Mouse (Mus musculus) kidney, embryonic 16.5 days (tissue): ENCODE measurements around the gene Lrrc58. TPM values are rescaled to one million over a fixed set of nuclear protein-coding genes. Genes with fewer than 3 reads are reported as not detected.

Experiments used
- ATAC-seq: fragments of 200-750 bp; cut with Nextera tagmentation; 2 replicates; pipeline ENCODE4 v1.8.0; 2017; ENCODE audit warnings: moderate TSS enrichment; ENCODE audit not compliant: low FRiP score, low TSS enrichment
- H3K27ac ChIP-seq: fragments of 300-500 bp; sonication (generic); 2 replicates; pipeline ENCODE4 v1.5.1; 2014; ENCODE audit warnings: low read length
- H3K27me3 ChIP-seq: fragments of 300-500 bp; sonication (generic); 2 replicates; pipeline ENCODE4 v1.6.1; 2014; ENCODE audit warnings: low read length, control low read depth, mixed read lengths; ENCODE audit not compliant: insufficient read depth
- H3K36me3 ChIP-seq: fragments of 300-500 bp; sonication (generic); 2 replicates; pipeline ENCODE4 v1.6.1; 2014; ENCODE audit warnings: low read length, control low read depth, mixed read lengths; ENCODE audit not compliant: insufficient read depth
- H3K4me1 ChIP-seq: fragments of 300-500 bp; sonication (generic); 2 replicates; pipeline ENCODE4 v1.6.1; 2014; ENCODE audit warnings: low read length, control low read depth, mixed read lengths; ENCODE audit not compliant: insufficient read depth
- H3K4me2 ChIP-seq: fragments of 300-500 bp; sonication (generic); replicated peaks from 2 replicates; pipeline ENCODE4 v1.6.1; 2014; ENCODE audit warnings: low read depth, low read length
- H3K4me3 ChIP-seq: fragments of 300-500 bp; sonication (generic); 2 replicates; pipeline ENCODE4 v1.5.1; 2014; ENCODE audit warnings: mild to moderate bottlenecking, low read length
- H3K9ac ChIP-seq: fragments of 300-500 bp; sonication (generic); replicated peaks from 2 replicates; pipeline ENCODE4 v1.6.1; 2014; ENCODE audit warnings: low read length
- H3K9me3 ChIP-seq: fragments of 300-500 bp; sonication (generic); 2 replicates; pipeline ENCODE4 v1.6.1; 2016; ENCODE audit warnings: low read length, control low read depth
- WGBS: fragments of 180-500 bp; shearing (Covaris S2); extraction: QIAGEN DNeasy Blood & Tissue Kit; methylation state at CpG from one replicate; pipeline ENCODE4 v1.1.7; 2014; 5-methylcytosine and 5-hydroxymethylcytosine counted together
- polyA plus RNA-seq: library from polyadenylated mRNA; unstranded; fragments of >200 nt; fragmentation: Nextera tagmentation; extraction: Ambion mirVana; gene quantifications from 2 replicates; pipeline ENCODE4 v1.2.1, GENCODE M21; 2015

The Lrrc58 gene
- polyA plus RNA-seq, 1 experiment from 2014 or later, result 54.3 TPM

GRCm38 (mm10) chr16:37847081-37847480, 21.1 kb upstream of the Lrrc58 start:
- 77% methylated on average over 3 of the region's 3 CpGs for WGBS
- Histone ChIP-seq H3K27me3 (no peaks in the 10 kb centered on the region), H3K4me1 (peaks cover 9% of the 10 kb centered on the region), H3K9me3 (no peaks in the 10 kb centered on the region), H3K4me3 (no peak overlapping the region), H3K4me2 (no peak overlapping the region), H3K36me3 (no peaks in the 10 kb centered on the region), H3K9ac (no peak overlapping the region), H3K27ac (no peak overlapping the region)
- no peak for ATAC-seq

- Histone ChIP-seq H3K27ac (peak overlapping the region; percentile 74), H3K4me2 (no peak overlapping the region; the same call in 1 of the 2 replicates), H3K27me3 (no peaks in the 10 kb centered on the region), H3K36me3 (no peaks in the 10 kb centered on the region), H3K4me3 (no peak overlapping the region), H3K9me3 (no peaks in the 10 kb centered on the region), H3K4me1 (peaks cover 9% of the 10 kb centered on the region), H3K9ac (no peak overlapping the region)
- 18% methylated on average over 5 of the region's 5 CpGs for WGBS
- ATAC-seq, result peak; percentile 76
Measured at GRCm38 (mm10) chr16:37851366-37851765, 16.8 kb upstream of the Lrrc58 start.

GRCm38 (mm10) chr16:37853279-37853678, 14.9 kb upstream of the Lrrc58 start:
- H3K9me3 ChIP-seq, result no peaks in the 10 kb centered on the region
- H3K9ac ChIP-seq, result no peak overlapping the region
- no peak for ATAC-seq
- H3K4me2 ChIP-seq, result no peak overlapping the region
- peaks cover 9% of the 10 kb centered on the region for H3K4me1 ChIP-seq
- H3K27me3 ChIP-seq, result no peaks in the 10 kb centered on the region
- H3K36me3 ChIP-seq, result no peaks in the 10 kb centered on the region
- 46% methylated on average over 9 of the region's 9 CpGs for WGBS
- H3K27ac ChIP-seq, result no peak overlapping the region
- no peak overlapping the region for H3K4me3 ChIP-seq

GRCm38 (mm10) chr16:37854054-37854453, 14.1 kb upstream of the Lrrc58 start:
- no peak overlapping the region for H3K4me3 ChIP-seq
- 67% methylated on average over 14 of the region's 14 CpGs for WGBS

GRCm38 (mm10) chr16:37854593-37854992, 13.6 kb upstream of the Lrrc58 start:
- H3K9me3 ChIP-seq, result no peaks in the 10 kb centered on the region
- no peak for ATAC-seq
- H3K4me3 ChIP-seq, result no peak overlapping the region
- 58% methylated on average over 5 of the region's 5 CpGs for WGBS
- H3K27me3 ChIP-seq, result no peaks in the 10 kb centered on the region
- H3K27ac ChIP-seq, result no peak overlapping the region
- no peak overlapping the region for H3K4me2 ChIP-seq
- no peaks in the 10 kb centered on the region for H3K36me3 ChIP-seq
- peaks cover 9% of the 10 kb centered on the region for H3K4me1 ChIP-seq
- H3K9ac ChIP-seq, result no peak overlapping the region

More at GRCm38 (mm10) chr16:37854054-37854453, 14.1 kb upstream of the Lrrc58 start:
- Histone ChIP-seq H3K9me3 (no peaks in the 10 kb centered on the region), H3K27ac (no peak overlapping the region), H3K4me1 (peaks cover 9% of the 10 kb centered on the region), H3K36me3 (no peaks in the 10 kb centered on the region), H3K9ac (no peak overlapping the region), H3K27me3 (no peaks in the 10 kb centered on the region), H3K4me2 (no peak overlapping the region)
- no peak for ATAC-seq

- no peak overlapping the region for H3K4me2 ChIP-seq
- H3K36me3 ChIP-seq, result no peaks in the 10 kb centered on the region
- no peak for ATAC-seq
- WGBS, result 38% methylated on average over 8 of the region's 8 CpGs
- peaks cover 9% of the 10 kb centered on the region for H3K4me1 ChIP-seq
- no peaks in the 10 kb centered on the region for H3K9me3 ChIP-seq
- no peak overlapping the region for H3K4me3 ChIP-seq
- no peak overlapping the region for H3K27ac ChIP-seq
- H3K27me3 ChIP-seq, result no peaks in the 10 kb centered on the region
- no peak overlapping the region for H3K9ac ChIP-seq
Measured at GRCm38 (mm10) chr16:37855583-37855982, 12.6 kb upstream of the Lrrc58 start.

DNA sequence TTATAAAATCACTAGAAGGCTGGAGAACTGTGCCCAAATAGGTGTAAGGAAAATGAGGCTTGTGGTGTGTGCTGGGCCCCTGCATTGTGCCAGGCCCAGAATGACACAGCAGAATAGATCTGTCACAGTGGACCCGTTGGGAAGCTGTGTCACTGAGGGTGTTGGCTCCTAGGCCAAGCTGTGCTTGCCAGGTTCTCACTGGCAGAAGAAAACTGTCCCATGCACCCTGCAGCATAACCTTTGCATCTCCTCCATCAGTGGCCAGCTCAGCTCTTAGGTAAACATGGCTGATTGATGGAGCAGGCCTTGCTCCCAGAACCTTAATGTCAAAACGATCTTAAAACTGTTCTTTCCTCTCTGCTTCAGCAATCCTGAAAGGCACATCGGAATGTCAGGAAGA, 11.9 kb upstream of the Lrrc58 start:
- H3K4me3 ChIP-seq, result no peak overlapping the region
- H3K27me3 ChIP-seq, result no peaks in the 10 kb centered on the region
- peak; percentile 18; the same call in 1 of the 2 replicates for ATAC-seq
- peaks cover 9% of the 10 kb centered on the region for H3K4me1 ChIP-seq
- H3K9ac ChIP-seq, result no peak overlapping the region
- H3K4me2 ChIP-seq, result no peak overlapping the region
- WGBS, result 18% methylated on average over 3 of the region's 3 CpGs
- no peaks in the 10 kb centered on the region for H3K36me3 ChIP-seq
- H3K27ac ChIP-seq, result no peak overlapping the region
- H3K9me3 ChIP-seq, result no peaks in the 10 kb centered on the region

DNA sequence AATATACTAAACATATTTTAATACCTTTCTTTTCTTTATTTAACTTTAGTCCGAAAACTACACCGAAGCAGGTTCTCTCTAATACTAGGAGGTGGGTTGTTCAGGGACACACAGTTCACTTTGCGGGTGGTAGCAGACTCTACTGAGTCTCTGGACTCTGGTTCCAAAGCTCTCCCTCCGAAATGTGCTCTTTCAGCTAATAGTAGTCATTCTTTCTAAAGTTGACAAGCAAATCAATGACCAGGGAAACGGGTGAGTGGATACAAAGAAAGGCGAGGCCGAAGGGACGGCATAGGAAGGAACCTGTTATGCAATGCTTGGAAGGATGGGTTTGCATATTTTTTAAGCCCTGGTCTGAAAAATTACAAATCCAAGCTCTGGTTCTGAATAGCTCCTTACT, 10.7 kb upstream of the Lrrc58 start:
- Histone ChIP-seq H3K27ac (no peak overlapping the region), H3K4me3 (no peak overlapping the region), H3K4me2 (no peak overlapping the region), H3K9ac (no peak overlapping the region), H3K27me3 (no peaks in the 10 kb centered on the region), H3K36me3 (no peaks in the 10 kb centered on the region), H3K4me1 (peaks cover 9% of the 10 kb centered on the region), H3K9me3 (no peaks in the 10 kb centered on the region; the same call in 1 of the 2 replicates)
- no peak for ATAC-seq
- WGBS, result 76% methylated on average over 8 of the region's 8 CpGs

GRCm38 (mm10) chr16:37860213-37860612, 8.0 kb upstream of the Lrrc58 start:
- Histone ChIP-seq H3K9ac (no peak overlapping the region), H3K4me1 (no peaks in the 10 kb centered on the region), H3K36me3 (no peaks in the 10 kb centered on the region), H3K9me3 (no peaks in the 10 kb centered on the region; the same call in 1 of the 2 replicates), H3K4me3 (no peak overlapping the region), H3K27me3 (no peaks in the 10 kb centered on the region), H3K27ac (0 out of 2 replicates have a peak overlapping the region, but pooled peaks have one; percentile 17), H3K4me2 (no peak overlapping the region)
- ATAC-seq, result 0 out of 2 replicates have a peak, but pooled peaks have one; percentile 36
- WGBS, result 63% methylated on average over 7 of the region's 7 CpGs

- Histone ChIP-seq H3K27ac (0 out of 2 replicates have a peak within 1 kb of the TSS, but pooled peaks have one; percentile 17), H3K4me2 (no peak within 1 kb of the TSS), H3K9ac (no peak within 1 kb of the TSS), H3K4me3 (no peak within 1 kb of the TSS), H3K4me1 (no peaks in the 10 kb centered on the region), H3K9me3 (no peaks in the 10 kb centered on the region; the same call in 1 of the 2 replicates), H3K27me3 (no peaks in the 10 kb centered on the region), H3K36me3 (no peaks in the 10 kb centered on the region)
- WGBS, result 84% methylated on average over 7 of the region's 7 CpGs
- ATAC-seq, result no peak
Measured at GRCm38 (mm10) chr16:37861029-37861428, 7.2 kb upstream of the Lrrc58 start, which contains the start of gene Gm36028. Gm36028 (minus strand) TSS chr16:37861146.
